Mouse (Mus musculus) bone marrow, adult 2 months (tissue): Measurements from ENCODE around the gene Gm5089. TPM values are rescaled to one million over a fixed set of nuclear protein-coding genes. Genes with fewer than 3 reads are reported as not detected.

ENCODE experiments used
- H3K27ac ChIP-seq: fragments of 200-500 bp; 2 replicates; pipeline ENCODE4 v1.5.1; 2012; ENCODE audit warnings: low read depth, mild to moderate bottlenecking, control low read depth, inconsistent platforms, low read length; ENCODE audit not compliant: control insufficient read depth, poor library complexity, insufficient read depth
- H3K4me1 ChIP-seq: fragments of 200-500 bp; 2 replicates; pipeline ENCODE4 v1.6.1; 2011; ENCODE audit warnings: low read length; ENCODE audit not compliant: control insufficient read depth, insufficient read depth
- H3K4me3 ChIP-seq: fragments of 200-500 bp; replicated peaks from 2 replicates; pipeline ENCODE3; 2011; ENCODE audit warnings: mild to moderate bottlenecking, low read depth, low read length, control low read depth; ENCODE audit not compliant: control insufficient read depth
- CTCF ChIP-seq: fragments of 200-500 bp; IDR thresholded peaks from 2 replicates; pipeline ENCODE4 v1.5.1; 2011; ENCODE audit warnings: low read length, control low read depth; ENCODE audit not compliant: control insufficient read depth, insufficient read depth
- POLR2A ChIP-seq: fragments of 200-500 bp; IDR thresholded peaks from 2 replicates; pipeline ENCODE4 v1.6.1; 2011; ENCODE audit warnings: low read depth, mild to moderate bottlenecking, control low read depth, low read length, borderline replicate concordance; ENCODE audit not compliant: control insufficient read depth
- WGBS: fragments of 180-500 bp; shearing (Covaris S2); methylation state at CpG from one replicate; pipeline ENCODE4 v1.1.7; 2018; 5-methylcytosine and 5-hydroxymethylcytosine counted together
- polyA plus RNA-seq: library from polyadenylated mRNA; stranded (reverse); fragments of >200 nt; gene quantifications from 2 replicates; pipeline ENCODE4 v1.2.4, GENCODE M21; 2011; ENCODE audit warnings: low replicate concordance; ENCODE audit not compliant: missing spikeins, insufficient read depth, insufficient read length

Gm5089 gene
- polyA plus RNA-seq, 1 experiment, result not detected

DNA sequence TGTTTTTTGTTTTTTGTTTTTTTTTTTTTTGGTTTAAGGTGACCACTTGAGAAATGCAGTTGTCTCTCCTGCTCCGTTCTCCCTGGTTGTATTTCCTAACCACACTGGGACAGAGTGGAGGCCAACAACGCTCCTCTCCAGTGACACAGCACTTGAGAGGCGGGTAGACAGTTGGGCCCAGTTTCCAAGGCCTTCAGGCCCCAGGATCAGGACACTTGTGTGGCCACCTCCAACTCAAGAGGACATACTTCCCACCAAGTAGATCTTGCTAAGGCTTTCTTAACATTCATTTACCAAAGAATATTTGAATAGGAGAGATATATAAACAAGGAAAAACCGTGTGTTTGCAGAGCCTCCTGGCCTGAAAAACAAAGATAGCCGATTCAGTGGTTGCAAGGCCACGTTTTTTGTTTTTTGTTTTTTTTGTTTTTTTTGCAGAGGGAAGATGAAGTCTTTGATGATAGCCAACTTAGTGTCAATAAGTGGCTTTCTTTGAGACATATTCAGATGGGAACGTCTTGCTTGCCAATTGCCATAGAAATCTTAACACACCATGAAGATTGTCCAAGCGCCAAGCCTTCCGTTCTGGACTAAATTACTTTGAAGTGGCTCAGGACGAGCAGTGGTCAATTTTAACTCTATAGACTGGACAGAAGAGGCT lies 4.1 kb upstream of the Gm5089 start:
- WGBS, result 76% methylated on average over 10 of the region's 10 CpGs
- Histone ChIP-seq H3K27ac (no peak overlapping the region), H3K4me3 (no peak overlapping the region), H3K4me1 (no peaks in the 10 kb centered on the region)
- TF ChIP-seq CTCF, result no peak
- TF ChIP-seq POLR2A, result no peak

DNA sequence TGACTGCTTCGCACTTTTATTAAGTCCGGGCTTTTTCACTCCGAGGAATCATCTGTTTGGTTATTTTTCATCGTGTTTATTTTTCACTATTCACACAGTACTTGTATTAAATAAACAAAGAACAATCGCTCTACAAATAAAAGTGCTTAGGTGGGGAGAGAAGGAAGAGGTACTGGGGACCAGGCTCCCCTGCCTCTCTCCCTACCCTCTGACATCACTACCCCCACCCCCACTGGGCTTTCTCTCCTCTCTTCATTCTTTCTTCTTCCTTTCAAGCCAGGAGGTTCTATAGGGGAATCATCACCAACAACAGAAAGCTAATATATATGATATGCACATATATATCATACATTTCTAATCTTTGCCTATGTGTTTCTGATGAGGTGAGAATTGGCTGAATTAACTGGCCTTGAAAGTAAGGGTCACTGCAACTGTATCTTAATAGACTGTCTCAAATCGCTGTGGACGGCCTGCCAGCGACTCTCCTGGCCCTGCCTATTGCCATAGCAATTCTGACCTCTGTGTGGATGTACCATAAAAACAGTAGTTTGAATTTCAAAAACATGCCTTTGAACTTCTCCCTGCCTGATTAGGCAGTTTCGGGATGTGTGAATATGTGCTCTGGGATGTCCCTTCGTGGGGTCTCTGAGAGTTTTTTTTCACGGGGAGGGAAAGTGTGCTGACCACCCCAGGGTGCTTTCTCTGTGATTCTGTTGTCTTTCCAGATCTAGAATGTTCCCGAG lies 3.3 kb upstream of the Gm5089 start:
- Histone ChIP-seq H3K27ac (no peak overlapping the region), H3K4me1 (no peaks in the 10 kb centered on the region), H3K4me3 (no peak overlapping the region)
- WGBS, result 41% methylated on average over 12 of the region's 12 CpGs
- TF ChIP-seq CTCF, result no peak
- no peak for TF ChIP-seq POLR2A

DNA sequence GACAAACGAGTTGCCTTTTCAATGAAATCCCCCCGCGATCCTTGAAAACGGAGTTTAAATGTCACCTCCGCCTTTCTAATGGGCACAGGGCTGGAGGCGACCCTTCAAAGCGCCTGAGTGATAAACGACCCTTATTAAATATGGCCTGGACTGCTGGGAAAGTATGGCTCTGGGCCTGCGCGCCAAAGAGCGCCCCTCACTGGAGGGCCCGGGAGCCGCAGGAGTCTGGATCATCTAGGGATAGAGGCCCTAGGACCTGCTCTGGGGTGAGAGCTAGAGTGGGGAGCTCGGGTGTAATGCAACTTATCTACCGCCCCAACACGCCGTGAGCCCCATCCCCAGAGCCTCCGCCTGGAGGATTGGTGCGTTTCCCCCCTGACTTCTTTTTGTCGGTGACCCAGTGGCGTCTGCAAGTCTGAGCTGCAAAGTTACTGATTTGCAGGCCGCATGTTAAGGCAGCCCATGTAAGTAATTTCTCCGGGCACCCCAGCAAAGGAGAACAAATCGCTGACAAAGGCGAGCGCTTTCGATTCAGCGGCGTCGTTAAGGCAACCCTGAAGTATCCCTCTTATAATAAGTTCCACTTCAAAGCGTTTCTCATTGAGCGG lies 2.6 kb upstream of the Gm5089 start:
- H3K4me3 ChIP-seq, result no peak overlapping the region
- no peak overlapping the region for H3K27ac ChIP-seq
- no peaks in the 10 kb centered on the region for H3K4me1 ChIP-seq
- TF ChIP-seq CTCF, result no peak
- no peak for TF ChIP-seq POLR2A
- 8% methylated on average over 32 of the region's 32 CpGs for WGBS

DNA sequence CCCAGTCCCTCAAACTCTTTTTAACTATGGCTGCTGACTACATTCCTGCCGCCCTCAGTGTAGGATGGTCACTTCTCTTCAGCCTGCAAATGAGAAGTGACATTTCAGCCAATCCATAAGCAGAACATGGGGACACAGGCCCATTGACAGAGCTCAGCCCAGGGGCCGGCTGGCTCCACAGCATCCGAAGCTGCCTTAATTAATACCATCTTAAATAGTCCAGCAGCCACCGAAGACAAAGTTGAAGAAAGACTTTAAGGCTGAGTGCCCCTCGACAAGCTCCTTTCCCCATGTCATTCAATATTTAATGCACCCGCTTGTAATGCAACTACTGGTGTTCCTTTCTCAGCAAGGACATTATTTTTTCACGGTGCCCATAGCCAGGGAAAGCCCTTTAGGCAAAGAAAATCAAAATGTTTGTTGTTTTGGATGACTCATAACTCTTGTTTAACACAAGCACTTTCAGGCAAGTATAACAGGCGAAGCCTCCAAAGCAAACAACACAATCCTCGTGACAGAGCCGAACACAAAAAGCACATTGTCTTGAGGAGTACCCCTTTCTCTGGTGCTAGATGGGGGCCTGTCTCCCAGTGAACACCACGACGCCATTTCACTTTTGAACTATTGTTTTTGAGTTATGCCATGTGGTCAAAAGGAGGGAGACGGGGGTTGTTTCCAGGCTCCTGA lies 1.9 kb upstream of the Gm5089 start:
- TF ChIP-seq CTCF (no peak), POLR2A (no peak)
- Histone ChIP-seq H3K4me1 (no peaks in the 10 kb centered on the region), H3K4me3 (no peak overlapping the region), H3K27ac (no peak overlapping the region)
- 59% methylated on average over 13 of the region's 13 CpGs for WGBS

DNA sequence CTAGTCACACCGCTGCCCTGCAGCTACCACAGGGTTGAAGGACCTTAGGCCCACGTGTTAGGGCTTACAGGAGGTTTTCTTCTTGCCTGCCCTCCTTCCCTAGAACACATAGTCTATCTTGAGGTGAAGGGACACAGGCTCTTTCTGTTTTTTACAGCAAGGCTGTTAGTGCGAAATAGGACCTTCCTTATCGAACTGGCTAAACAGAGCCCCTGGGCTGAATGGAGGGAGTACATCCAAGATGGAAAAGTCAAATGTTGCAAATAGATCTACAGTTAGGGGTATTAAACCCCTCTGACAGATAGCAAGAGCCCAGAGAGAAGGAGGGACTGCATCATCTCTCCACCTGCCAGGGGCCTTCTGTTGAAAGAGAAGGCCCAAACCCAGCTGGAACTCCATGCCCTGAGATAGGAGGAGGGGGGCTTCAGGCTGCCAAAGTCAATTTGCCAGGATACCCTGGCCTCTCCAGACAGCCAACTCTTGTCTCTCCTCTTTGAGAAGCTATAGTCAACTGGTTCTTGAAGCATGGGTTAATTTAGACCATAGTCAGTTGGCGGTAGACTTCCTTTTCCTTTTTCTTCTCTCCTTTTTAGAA lies 733 bp upstream of the Gm5089 start:
- Histone ChIP-seq H3K4me1 (no peaks in the 10 kb centered on the region), H3K27ac (no peak overlapping the region), H3K4me3 (no peak overlapping the region)
- 70% methylated on average over 5 of the region's 5 CpGs for WGBS
- TF ChIP-seq POLR2A, result no peak
- TF ChIP-seq CTCF, result no peak

DNA sequence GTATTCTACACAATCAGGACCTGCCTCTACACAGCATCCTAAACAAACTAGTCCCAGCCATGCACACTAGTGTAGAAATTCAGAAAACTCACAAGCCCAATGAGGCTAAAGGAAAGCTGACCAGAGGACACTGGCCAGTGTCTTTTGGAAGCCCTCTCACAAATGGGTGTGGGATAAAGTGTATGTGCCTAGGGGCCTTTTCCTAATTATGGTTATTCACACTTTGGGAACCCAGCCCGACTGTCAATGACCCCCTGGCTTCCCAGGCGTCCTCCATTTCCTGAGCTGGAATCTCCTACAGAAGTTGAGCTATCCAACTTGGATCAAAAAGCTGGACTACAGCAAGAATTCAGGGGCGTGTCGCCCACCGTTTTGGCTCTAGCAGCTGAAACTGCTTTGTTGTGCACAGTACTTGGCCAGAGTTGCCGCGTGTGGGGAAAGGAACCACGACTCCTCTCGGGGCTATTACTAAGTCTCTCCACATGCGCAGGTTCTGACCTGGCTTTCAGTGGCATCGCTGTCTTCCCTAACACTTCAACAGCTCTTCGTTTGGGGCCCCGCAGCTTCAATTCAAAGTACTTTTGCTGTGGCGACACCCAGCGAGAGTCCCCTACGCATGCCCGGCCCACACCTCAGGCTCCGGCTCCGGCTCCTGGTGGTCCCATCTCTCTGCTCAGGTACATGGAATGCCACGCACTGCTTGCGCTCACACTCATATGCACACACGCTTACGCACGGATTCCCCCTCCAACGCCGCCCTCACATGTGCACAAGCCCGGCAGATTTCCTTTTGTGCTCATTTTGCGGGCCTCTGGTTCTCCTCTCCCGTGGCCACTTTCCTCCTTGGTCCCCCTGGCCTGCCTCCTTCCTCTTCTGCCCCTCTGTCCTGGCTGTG lies 1.1 kb downstream of the Gm5089 start:
- TF ChIP-seq CTCF, result no peak
- WGBS, result 17% methylated on average over 29 of the region's 29 CpGs

DNA sequence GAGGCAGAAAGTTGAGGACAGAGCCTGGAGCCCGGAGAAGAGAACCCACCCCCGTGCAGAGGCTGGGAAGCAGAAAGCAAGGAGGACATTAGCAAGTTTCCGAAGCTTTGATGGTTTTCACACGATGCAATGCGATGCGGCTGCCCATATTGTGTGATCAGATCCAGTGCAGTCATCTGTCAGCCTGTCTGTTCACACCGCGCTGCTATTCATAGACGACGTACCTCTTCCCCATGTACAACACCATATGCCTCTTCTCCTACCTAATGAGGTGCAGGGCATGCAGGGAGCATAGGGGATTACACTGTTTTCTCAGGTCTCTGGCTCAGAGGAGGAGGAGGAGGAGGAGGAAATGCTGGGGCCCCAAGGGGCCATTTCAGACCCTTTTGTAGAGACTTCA lies 14.1 kb downstream of the Gm5089 start:
- no peak overlapping the region for H3K27ac ChIP-seq
- no peaks in the 10 kb centered on the region for H3K4me1 ChIP-seq
- H3K4me3 ChIP-seq, result no peak overlapping the region
- TF ChIP-seq POLR2A, result no peak
- no peak for TF ChIP-seq CTCF
- 85% methylated on average over 10 of the region's 10 CpGs for WGBS

More for the DNA sequence above, 1.1 kb downstream of the Gm5089 start:
- Histone ChIP-seq H3K4me1 (no peaks in the 10 kb centered on the region), H3K27ac (no peak overlapping the region), H3K4me3 (no peak overlapping the region)
